17 mouse cellular contexts compared by ENCODE assay signal in the genomic region with DNA sequence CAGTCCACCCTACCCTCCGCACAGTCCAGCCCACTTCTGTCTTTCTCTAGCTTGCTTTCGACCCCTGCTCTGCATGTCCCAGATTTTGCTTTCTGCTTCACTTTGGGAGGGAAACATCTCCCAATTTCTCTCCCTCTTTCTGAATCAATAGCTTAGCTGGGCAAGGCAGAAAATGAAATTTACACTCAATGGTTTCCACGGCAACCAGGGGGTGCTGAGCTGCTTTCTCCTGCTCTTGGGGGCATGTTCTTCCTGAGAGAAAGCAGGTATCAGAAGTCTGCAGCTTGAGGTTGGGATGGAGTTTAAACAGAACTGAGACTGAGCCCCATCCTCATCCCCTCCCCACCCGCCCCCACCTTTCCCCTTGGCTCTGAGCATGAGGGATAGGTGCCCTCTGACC.
DNase-seq lines count a peak whose midpoint lies in the region; ATAC-seq lines count a peak whose summit lies in the region.
"Had no signal": no experiment of that assay in that cellular context is flagged by ENCODE, and none has a peak within 500 bp of the region (broad histone marks: within the 10 kb centered on the region; RNA-seq: fewer than 3 reads in every experiment).

No protein-coding gene starts in this region.

- H3K27ac ChIP-seq in forebrain, embryonic 15.5 days (replicated peaks): 0 out of 2 replicates have a peak overlapping the region, but pooled peaks have one; percentile 23
- no peak overlapping the region for H3K27ac ChIP-seq in forebrain, embryonic 10.5 days
- H3K27ac ChIP-seq in hindbrain, embryonic 13.5 days: no peak overlapping the region
- H3K27ac ChIP-seq in hindbrain, embryonic 16.5 days (ENCODE audit: low read depth, low read length): no peak overlapping the region
- H3K27ac ChIP-seq in hindbrain, embryonic 15.5 days (replicated peaks): 0 out of 2 replicates have a peak overlapping the region, but pooled peaks have one; percentile 24
- peak overlapping the region; percentile 48 for H3K27ac ChIP-seq in midbrain, embryonic 15.5 days
- H3K27ac ChIP-seq: embryonic facial prominence, embryonic 13.5 days; gastrocnemius, adult 2 months had no signal

- H3K36me3 ChIP-seq in forebrain, embryonic 15.5 days: no peaks in the 10 kb centered on the region
- H3K36me3 ChIP-seq in forebrain, embryonic 10.5 days (replicated peaks): no peaks in the 10 kb centered on the region
- H3K36me3 ChIP-seq in hindbrain, embryonic 13.5 days: no peaks in the 10 kb centered on the region
- no peaks in the 10 kb centered on the region for H3K36me3 ChIP-seq in hindbrain, embryonic 16.5 days (ENCODE audit: control insufficient read depth, insufficient read depth, low read length)
- no peaks in the 10 kb centered on the region for H3K36me3 ChIP-seq in hindbrain, embryonic 15.5 days
- H3K36me3 ChIP-seq in midbrain, embryonic 15.5 days (replicated peaks): no peaks in the 10 kb centered on the region
- H3K36me3 ChIP-seq: embryonic facial prominence, embryonic 13.5 days; heart, embryonic 12.5 days had no signal

- no peak overlapping the region for H3K4me3 ChIP-seq in forebrain, embryonic 15.5 days
- no peak overlapping the region for H3K4me3 ChIP-seq in forebrain, embryonic 10.5 days
- H3K4me3 ChIP-seq in hindbrain, embryonic 13.5 days: no peak overlapping the region
- no peak overlapping the region for H3K4me3 ChIP-seq in hindbrain, embryonic 16.5 days (ENCODE audit: low read length)
- no peak overlapping the region for H3K4me3 ChIP-seq in hindbrain, embryonic 15.5 days
- H3K4me3 ChIP-seq in midbrain, embryonic 15.5 days: no peak overlapping the region
- H3K4me3 ChIP-seq: embryonic facial prominence, embryonic 13.5 days; gastrocnemius, adult 2 months; heart, embryonic 12.5 days had no signal

- 74% methylated on average over 4 of the region's 4 CpGs for WGBS in forebrain, embryonic 15.5 days
- WGBS in forebrain, embryonic 10.5 days: 81% methylated on average over 4 of the region's 4 CpGs
- whole genome bisulfite sequencing in hindbrain, embryonic 13.5 days: 76% methylated on average over 4 of the region's 4 CpGs
- 73% methylated on average over 4 of the region's 4 CpGs for WGBS in hindbrain, embryonic 16.5 days
- WGBS in hindbrain, embryonic 15.5 days: 64% methylated on average over 4 of the region's 4 CpGs
- WGBS in midbrain, embryonic 15.5 days: 49% methylated on average over 4 of the region's 4 CpGs

- DNase-seq in forebrain, embryonic 10.5 days (ENCODE audit: extremely low spot score, low spot score): no peak
- DNase-seq in kidney, adult 11 months: no peak
- no peak for DNase-seq in layer of hippocampus, postnatal 14 days (ENCODE audit: low spot score in 2 of 2)
- DNase-seq: adrenal gland, postnatal 14 days; cerebellum, adult 18-20 months; cerebellum, adult 9-11 months; cerebellum, postnatal 36 days; gastrocnemius, adult 2 months; gastrocnemius, postnatal 25 days had no signal

- H3K4me2 ChIP-seq in forebrain, embryonic 15.5 days (replicated peaks): no peak overlapping the region
- H3K4me2 ChIP-seq in hindbrain, embryonic 13.5 days: no peak overlapping the region
- no peak overlapping the region for H3K4me2 ChIP-seq in hindbrain, embryonic 16.5 days (ENCODE audit: low read length)
- no peak overlapping the region for H3K4me2 ChIP-seq in hindbrain, embryonic 15.5 days
- H3K4me2 ChIP-seq in midbrain, embryonic 15.5 days: no peak overlapping the region
- H3K4me2 ChIP-seq: embryonic facial prominence, embryonic 13.5 days; heart, embryonic 12.5 days had no signal

- H3K9me3 ChIP-seq in forebrain, embryonic 15.5 days: no peaks in the 10 kb centered on the region
- no peaks in the 10 kb centered on the region for H3K9me3 ChIP-seq in forebrain, embryonic 10.5 days
- H3K9me3 ChIP-seq in hindbrain, embryonic 13.5 days: no peaks in the 10 kb centered on the region
- H3K9me3 ChIP-seq in hindbrain, embryonic 16.5 days (ENCODE audit: control insufficient read depth, low read length): no peaks in the 10 kb centered on the region; the same call in 1 of the 2 replicates
- H3K9me3 ChIP-seq in hindbrain, embryonic 15.5 days: no peaks in the 10 kb centered on the region
- no peaks in the 10 kb centered on the region for H3K9me3 ChIP-seq in midbrain, embryonic 15.5 days
- H3K9me3 ChIP-seq: embryonic facial prominence, embryonic 13.5 days; heart, embryonic 12.5 days had no signal

- no peak for ATAC-seq in forebrain, embryonic 15.5 days (replicated peaks)
- no peak for ATAC-seq in hindbrain, embryonic 13.5 days (ENCODE audit: low FRiP score)
- ATAC-seq in hindbrain, embryonic 16.5 days: no peak
- no peak for ATAC-seq in hindbrain, embryonic 15.5 days (ENCODE audit: low FRiP score, low read depth)
- ATAC-seq in midbrain, embryonic 15.5 days (replicated peaks): no peak
- ATAC-seq: intestine, embryonic 16.5 days had no signal

- peaks cover 25% of the 10 kb centered on the region for H3K4me1 ChIP-seq in forebrain, embryonic 15.5 days
- peaks cover 43% of the 10 kb centered on the region for H3K4me1 ChIP-seq in forebrain, embryonic 10.5 days
- peaks cover 34% of the 10 kb centered on the region for H3K4me1 ChIP-seq in hindbrain, embryonic 13.5 days (replicated peaks)
- peaks cover 13% of the 10 kb centered on the region for H3K4me1 ChIP-seq in hindbrain, embryonic 16.5 days (ENCODE audit: control insufficient read depth, insufficient read depth, low read depth, low read length)
- peaks cover 34% of the 10 kb centered on the region for H3K4me1 ChIP-seq in hindbrain, embryonic 15.5 days (replicated peaks)
- peaks cover 52% of the 10 kb centered on the region for H3K4me1 ChIP-seq in midbrain, embryonic 15.5 days
- H3K4me1 ChIP-seq: embryonic facial prominence, embryonic 13.5 days had no signal

- H3K27me3 ChIP-seq in forebrain, embryonic 15.5 days: no peaks in the 10 kb centered on the region; the same call in 1 of the 2 replicates
- H3K27me3 ChIP-seq in forebrain, embryonic 10.5 days (ENCODE audit: poor library complexity, severe bottlenecking): peaks cover 49% of the 10 kb centered on the region
- 0 out of 2 replicates have a peak, but pooled peaks cover 30% of the 10 kb centered on the region for H3K27me3 ChIP-seq in hindbrain, embryonic 13.5 days
- no peaks in the 10 kb centered on the region; the same call in 1 of the 2 replicates for H3K27me3 ChIP-seq in hindbrain, embryonic 16.5 days (replicated peaks; ENCODE audit: control insufficient read depth, insufficient read depth, low read length)
- H3K27me3 ChIP-seq in hindbrain, embryonic 15.5 days: no peaks in the 10 kb centered on the region; the same call in 1 of the 2 replicates
- H3K27me3 ChIP-seq in midbrain, embryonic 15.5 days (replicated peaks): no peaks in the 10 kb centered on the region
- H3K27me3 ChIP-seq: embryonic facial prominence, embryonic 13.5 days had no signal

- H3K9ac ChIP-seq in forebrain, embryonic 15.5 days (replicated peaks): no peak overlapping the region
- peak overlapping the region; percentile 39 for H3K9ac ChIP-seq in hindbrain, embryonic 13.5 days
- H3K9ac ChIP-seq in hindbrain, embryonic 16.5 days (ENCODE audit: low read depth, low read length): no peak overlapping the region
- no peak overlapping the region for H3K9ac ChIP-seq in hindbrain, embryonic 15.5 days
- no peak overlapping the region for H3K9ac ChIP-seq in midbrain, embryonic 15.5 days
- H3K9ac ChIP-seq: embryonic facial prominence, embryonic 13.5 days; heart, embryonic 12.5 days had no signal

Comparison
In these comparisons a context has a peak if more than half of its experiments do, and no peak if none do; other contexts are left out.
1. H3K27ac ChIP-seq: peak in forebrain, embryonic 15.5 days (single experiment), hindbrain, embryonic 15.5 days (single experiment) and midbrain, embryonic 15.5 days (single experiment); none in forebrain, embryonic 10.5 days (single experiment), hindbrain, embryonic 13.5 days (single experiment) and hindbrain, embryonic 16.5 days (single experiment).